Mouse (Mus musculus) lung, postnatal 36 days (tissue): ENCODE results near the gene App.
A peak's percentile ranks its signal among the peaks of the same experiment; 100 is the strongest.

ENCODE experiments used
- DNase-seq: peaks from one replicate; pipeline ENCODE4 v3.0.0; 2022; ENCODE audit warnings: mixed read lengths

App gene

DNA sequence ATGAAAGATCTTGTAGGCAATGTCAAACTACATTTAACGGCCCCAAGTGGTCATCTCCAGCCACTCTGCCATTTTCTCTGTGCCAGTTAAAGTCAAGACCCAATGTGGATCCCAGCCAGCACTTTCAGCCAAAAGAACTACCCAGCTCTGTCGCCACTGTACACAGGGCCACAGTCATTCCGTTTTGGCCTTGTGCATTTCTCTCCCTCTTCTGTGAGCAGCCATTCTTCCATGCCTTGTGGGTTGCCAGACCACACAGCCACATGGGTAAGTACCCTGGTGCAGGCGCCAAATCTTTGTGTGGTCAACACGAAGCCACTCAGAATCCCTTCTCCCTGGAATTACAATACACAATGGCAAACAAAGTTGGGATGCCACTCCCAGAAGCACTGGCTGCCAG lies 57.7 kb downstream of the App start:
- DNase-seq: peak; percentile 22

- no peak for DNase-seq
Observed at GRCm38 (mm10) chr16:85114742-85115141, 58.8 kb downstream of the App start.

DNA sequence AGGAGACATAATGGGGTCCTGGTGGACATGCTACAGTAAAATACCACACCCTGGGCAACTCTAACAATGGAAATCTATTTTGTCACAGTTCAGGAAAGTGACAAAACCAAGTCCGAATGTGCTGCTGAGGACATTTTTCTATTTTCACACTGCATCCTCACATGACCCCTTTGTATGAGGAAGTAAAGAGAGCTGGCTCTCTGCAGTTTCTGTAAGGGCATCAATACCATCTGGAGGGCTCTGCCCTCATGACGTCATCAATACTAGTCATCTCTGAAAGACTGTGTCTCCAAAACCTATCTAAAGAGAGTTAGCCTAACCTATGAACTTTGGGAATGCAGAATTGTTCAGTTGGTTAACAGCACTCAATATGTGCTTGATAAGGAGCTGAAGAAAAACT lies 59.6 kb downstream of the App start:
- no peak for DNase-seq

GRCm38 (mm10) chr16:85112254-85112653 lies 61.3 kb downstream of the App start:
- no peak for DNase-seq

GRCm38 (mm10) chr16:85110428-85110827 lies 63.1 kb downstream of the App start:
- no peak for DNase-seq

- no peak for DNase-seq
Observed at GRCm38 (mm10) chr16:85108486-85108885, 65.1 kb downstream of the App start.

- no peak for DNase-seq
Observed at GRCm38 (mm10) chr16:85106644-85107323, 66.8 kb downstream of the App start.

DNA sequence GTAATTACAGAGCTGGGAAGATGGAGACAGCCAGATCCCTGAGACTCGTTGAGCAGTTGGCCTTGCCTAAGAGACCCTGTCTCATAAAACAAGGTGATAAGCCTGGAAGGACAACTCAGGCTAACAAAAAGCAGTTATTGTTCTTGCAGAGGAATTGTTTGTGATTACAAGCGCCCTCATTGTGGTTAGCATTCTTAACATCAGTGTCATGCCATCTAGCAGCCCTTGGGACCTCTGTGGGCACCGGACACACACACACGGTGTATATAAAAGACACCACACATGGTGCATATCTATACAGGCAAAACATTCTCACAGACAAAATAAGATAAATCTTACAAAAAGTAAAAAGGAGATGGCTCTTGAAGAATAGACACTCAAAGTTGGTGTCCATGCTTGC lies 68.0 kb downstream of the App start:
- no peak for DNase-seq

DNA sequence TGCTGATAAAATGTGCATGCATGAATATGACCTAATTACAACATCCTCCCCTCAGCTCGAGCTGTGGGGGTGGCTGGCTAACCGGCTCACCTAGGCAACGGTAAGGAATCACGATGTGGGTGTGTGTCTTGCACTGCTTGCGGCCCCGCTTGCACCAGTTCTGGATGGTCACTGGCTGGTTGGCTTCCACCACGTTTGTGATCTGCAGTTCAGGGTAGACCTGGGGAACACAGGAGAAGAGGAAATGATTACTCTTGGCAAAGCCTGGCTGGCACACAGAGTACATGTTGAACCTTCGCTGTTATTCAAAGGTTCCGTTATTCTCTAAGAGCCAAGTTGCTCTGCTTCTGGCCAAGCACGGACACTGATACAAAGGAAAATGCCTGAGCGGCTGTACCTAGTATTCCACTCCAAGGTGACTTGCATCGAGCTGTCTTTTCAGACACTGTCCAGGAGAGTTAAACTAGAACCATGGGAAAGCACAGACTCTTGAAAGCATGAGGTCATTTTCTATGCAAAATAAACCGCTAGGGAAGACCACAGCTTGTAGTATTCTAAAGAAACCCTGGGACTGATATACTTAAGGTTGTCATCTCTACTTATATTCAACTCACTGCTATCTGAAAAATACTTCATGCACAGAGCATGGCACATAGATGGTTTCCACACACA lies 70.3 kb downstream of the App start:
- DNase-seq: no peak

DNA sequence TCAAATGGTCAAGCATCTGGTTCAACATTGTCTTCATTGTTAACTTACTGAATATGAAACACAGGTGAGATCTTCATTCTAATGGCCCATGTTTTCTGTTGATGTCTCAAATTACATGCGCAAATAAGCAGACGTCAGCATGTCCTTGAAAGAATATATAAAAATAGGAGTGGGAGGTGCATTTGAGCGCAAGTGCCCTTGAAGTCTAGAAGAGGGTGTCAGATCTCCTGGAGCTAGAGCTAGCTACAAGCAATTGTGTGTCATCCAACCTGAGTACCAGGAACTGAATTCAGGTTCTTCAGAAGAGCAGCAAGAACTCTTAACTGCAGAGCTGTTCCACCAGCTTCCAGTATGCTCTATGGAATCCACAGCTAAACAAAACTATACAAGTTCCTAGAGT lies 72.0 kb downstream of the App start:
- DNase-seq: peak; percentile 35

DNA sequence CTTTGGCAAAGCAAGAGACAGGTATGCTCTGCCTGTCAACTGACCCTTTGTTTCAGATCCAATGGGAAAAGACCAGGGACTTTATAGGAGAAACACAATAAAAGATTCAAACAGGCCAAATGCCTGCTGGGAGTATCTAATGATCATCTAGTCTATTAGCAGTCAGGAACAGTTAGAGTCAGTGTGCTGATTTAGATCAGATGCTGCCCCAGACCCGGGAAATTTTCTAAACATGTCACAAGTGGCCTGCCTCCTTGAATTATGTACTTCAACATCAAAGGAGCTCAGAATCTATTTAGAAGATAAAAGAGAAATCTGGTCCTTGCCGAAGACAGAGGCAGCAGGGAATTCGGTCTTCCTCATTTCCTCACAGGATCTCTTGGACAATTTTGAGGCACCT lies 72.8 kb downstream of the App start:
- DNase-seq: no peak

- no peak for DNase-seq
Observed at GRCm38 (mm10) chr16:85099487-85099886, 74.1 kb downstream of the App start.

DNA sequence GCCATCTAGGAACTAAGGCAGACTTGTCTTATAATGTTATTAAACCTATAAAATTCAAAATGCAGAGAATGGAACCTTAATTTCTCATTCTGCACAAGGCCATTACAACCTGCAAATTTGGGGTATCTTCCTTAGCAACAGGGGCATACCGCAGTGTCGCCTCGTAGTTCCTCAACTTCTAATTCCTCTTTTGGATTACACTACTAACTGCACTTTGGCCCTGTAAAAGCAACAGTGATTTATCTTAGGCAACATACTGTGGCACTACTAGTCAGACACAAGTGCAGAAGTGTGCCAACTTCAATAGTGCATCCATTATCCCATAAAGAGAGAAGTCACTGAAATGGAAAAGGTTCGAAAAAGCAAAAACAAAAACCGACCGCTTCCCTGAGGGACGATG lies 74.5 kb downstream of the App start:
- peak; percentile 43 for DNase-seq

DNA sequence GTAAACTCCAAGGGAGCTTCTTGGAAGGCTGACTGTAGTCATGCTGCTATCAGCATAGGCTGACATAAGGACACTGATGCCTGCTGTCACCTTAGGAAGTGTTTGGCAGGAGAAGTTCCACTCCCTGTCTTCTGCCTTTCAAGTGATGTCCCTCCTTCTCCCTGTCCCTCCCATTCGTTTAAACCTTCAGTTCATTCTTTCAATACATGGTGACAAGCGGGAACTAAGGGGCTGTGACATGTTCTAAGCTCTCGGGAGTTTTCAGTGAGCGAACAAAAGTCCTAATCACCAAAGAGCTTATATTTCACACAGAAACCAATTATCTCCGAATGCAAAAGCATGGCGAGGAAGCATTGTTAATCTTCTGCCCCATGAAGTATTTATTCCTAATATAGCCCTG lies 77.2 kb downstream of the App start:
- no peak for DNase-seq

DNA sequence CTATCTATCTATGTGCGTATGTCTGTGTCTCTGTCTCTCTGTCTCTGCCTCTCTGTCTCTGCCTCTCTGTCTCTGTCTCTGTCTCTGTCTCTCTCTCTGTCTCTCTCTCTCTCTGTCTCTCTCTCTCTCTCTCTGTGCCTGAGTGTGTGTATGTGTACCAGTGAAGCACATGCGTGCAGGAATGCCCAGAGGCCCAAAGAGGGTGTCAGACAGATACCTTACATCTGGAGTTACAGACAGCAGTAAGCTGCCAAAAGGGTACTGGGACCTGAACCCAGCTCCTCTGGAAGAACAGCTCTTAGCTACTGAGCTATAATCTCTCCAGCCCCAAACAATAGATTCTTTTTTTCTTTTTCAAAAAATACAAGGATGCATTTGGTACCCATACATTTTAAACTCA lies 77.6 kb downstream of the App start:
- DNase-seq: no peak

DNA sequence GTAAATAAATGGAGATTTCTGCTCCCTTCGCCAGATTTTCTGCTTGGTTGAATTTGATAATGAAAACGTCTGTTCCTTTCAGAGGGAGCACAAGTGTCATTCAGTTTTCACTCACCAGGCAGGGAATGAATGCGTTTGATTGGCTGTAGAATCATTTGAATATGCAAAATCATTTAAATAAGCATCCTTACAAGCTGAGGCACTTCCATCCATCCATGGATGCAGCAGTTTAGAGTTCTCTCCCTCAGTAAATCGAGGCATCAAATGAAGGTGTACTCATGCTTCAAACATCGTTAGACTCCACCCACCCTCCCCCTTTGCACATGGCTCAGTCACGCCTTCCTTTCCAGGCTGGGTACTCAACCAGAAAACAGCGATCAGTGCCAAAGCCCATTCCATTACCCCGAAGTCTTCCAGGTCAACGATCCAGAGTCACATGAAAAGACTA lies 80.9 kb downstream of the App start:
- peak; percentile 52 for DNase-seq

DNA sequence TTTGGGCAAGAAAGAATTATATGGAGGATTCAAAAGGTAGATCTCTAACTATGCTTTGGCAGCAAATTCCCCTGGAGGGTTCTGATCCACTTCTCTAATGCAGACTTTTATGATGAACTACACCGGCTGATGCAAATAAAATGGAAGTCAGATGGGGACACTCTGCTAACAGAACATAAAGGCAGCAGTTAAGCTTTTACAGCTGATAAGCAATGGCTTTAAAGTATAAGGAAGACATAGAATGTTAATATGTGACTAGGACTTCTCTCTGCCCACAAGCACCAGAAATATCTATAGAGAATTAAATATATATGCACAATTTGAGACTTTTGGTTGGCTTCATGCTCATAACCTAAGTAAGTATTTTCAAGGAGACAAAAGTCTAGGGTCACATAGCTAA lies 81.4 kb downstream of the App start:
- no peak for DNase-seq

- DNase-seq: no peak
Observed at GRCm38 (mm10) chr16:85090992-85091391, 82.6 kb downstream of the App start.

GRCm38 (mm10) chr16:85088126-85088525 lies 85.4 kb downstream of the App start:
- DNase-seq: no peak

GRCm38 (mm10) chr16:85086303-85086702 lies 87.3 kb downstream of the App start:
- no peak for DNase-seq

- DNase-seq: peak; percentile 46
Observed at GRCm38 (mm10) chr16:85085902-85086301, 87.7 kb downstream of the App start.

GRCm38 (mm10) chr16:85084152-85084551 lies 89.4 kb downstream of the App start:
- DNase-seq: peak; percentile 40

DNA sequence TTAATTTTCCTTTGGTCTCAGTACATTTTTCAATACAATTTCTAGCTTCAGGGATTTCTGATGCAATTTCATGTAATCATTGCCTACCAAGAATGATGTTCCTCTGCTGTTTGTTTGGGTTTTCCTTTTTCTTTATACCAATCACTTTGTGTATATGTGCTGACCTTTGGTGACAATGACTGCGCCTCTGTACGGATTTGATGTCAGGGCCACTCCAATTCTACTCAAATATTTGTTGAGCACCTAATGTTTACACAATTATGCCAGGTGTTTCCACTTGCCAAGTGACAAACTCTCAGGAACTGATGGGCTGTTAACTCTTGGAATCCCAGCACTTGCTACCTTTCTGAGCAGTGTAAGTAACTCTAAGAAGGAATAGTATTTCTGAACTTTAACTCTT lies 98.2 kb downstream of the App start:
- peak; percentile 35 for DNase-seq

DNA sequence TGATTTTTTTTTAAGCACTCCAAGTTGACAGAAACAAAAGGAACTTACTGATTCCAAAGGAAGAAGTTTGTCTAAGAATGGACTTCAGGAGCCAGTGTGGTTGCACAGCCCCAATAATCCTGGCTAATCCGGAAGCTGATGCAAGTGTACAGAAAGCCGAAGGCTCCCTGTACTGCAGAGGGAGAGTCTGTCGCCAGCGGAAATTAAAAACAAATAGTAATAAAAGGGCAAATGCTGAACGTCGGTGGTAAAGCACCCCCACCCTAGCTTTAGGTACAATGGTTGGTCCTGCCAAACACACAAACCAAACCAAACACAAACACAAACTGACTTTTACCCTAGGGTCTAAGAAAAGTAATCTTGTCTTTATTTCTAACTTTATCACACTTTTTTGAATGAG lies 98.7 kb downstream of the App start:
- DNase-seq: no peak

DNA sequence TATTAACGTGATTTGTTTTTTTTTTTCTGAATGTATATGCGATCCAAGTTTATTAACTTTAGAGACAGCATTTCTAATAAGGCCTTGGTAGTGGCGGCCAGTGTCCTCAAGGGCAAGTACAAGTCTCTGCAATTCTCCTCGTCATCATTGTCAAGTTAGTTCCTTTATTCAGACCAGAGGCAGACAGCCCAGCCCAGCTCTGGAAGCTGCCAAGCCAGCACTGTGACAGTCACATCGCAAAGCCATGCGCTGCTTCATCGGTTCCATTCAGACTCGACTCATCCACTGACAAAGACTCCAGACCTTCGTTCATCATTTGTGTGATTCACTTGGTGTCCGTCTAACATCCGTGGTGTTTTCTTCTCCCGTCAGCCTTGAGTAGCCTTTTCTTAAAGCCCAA lies 100.9 kb downstream of the App start:
- peak; percentile 60 for DNase-seq
